ENCODE assay signal across 21 mouse cellular contexts in the genomic region with DNA sequence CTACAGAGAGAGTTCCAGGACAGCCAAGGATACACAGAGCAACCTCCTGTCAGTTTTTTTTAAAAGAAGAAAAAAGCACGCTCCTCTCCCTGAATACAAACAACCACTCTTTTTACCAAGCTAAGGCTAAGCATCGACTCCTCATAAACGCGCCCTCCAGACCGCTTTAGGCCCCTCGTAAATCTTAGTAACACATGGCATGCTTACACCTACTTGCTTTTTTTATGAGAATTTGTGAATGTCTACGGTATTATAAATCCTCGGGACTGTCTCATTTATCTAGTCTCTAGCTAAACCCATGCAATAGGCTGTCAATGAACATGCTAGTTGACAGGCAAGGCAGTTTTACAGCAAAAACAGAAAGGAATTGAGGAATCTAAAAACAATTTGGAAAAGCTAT.
"Had no signal": no experiment of that assay in that cellular context is flagged by ENCODE, and none has a peak within 500 bp of the region (broad histone marks: within the 10 kb centered on the region; RNA-seq: fewer than 3 reads in every experiment).

No protein-coding gene starts in this region.

- H3K4me3 ChIP-seq: liver, embryonic 13.5 days; liver, embryonic 15.5 days; lung, embryonic 15.5 days; midbrain, embryonic 10.5 days; midbrain, embryonic 12.5 days; myocyte; stomach, embryonic 15.5 days had no signal

- ATAC-seq: liver, postnatal 0 days; lung, postnatal 0 days; midbrain, embryonic 16.5 days had no signal

- H3K9ac ChIP-seq: liver, embryonic 13.5 days; liver, embryonic 15.5 days; liver, postnatal 0 days; lung, embryonic 15.5 days; midbrain, embryonic 12.5 days; stomach, embryonic 15.5 days had no signal

- H3K27ac ChIP-seq: liver, embryonic 13.5 days; liver, embryonic 15.5 days; lung, embryonic 15.5 days; macrophage; midbrain, embryonic 10.5 days; midbrain, embryonic 12.5 days; stomach, embryonic 15.5 days; stomach, postnatal 0 days had no signal

- H3K9me3 ChIP-seq: liver, embryonic 13.5 days; liver, embryonic 15.5 days; lung, embryonic 15.5 days; midbrain, embryonic 10.5 days; midbrain, embryonic 12.5 days; stomach, embryonic 15.5 days had no signal

- H3K4me1 ChIP-seq: liver, embryonic 13.5 days; liver, embryonic 15.5 days; lung, embryonic 15.5 days; midbrain, embryonic 10.5 days; midbrain, embryonic 12.5 days; stomach, embryonic 15.5 days had no signal

- H3K27me3 ChIP-seq: liver, embryonic 13.5 days; liver, embryonic 15.5 days; lung, embryonic 15.5 days; midbrain, embryonic 12.5 days; stomach, embryonic 15.5 days had no signal

- H3K4me2 ChIP-seq: liver, embryonic 11.5 days; liver, embryonic 13.5 days; liver, embryonic 15.5 days; lung, embryonic 15.5 days; midbrain, embryonic 12.5 days; stomach, embryonic 15.5 days had no signal

- DNase-seq: liver, embryonic 13.5 days; liver, postnatal 0 days; lung, adult 2 months; lung, postnatal 14 days; lung, postnatal 36 days; midbrain, embryonic 14.5 days; right cerebral cortex, postnatal 14 days; thymus, adult 2 months; thymus, postnatal 14 days; thymus, postnatal 4 days had no signal

- H3K36me3 ChIP-seq: liver, embryonic 13.5 days; liver, embryonic 15.5 days; lung, embryonic 15.5 days; midbrain, embryonic 10.5 days; midbrain, embryonic 12.5 days; stomach, embryonic 15.5 days had no signal
